8 mouse cellular contexts compared by ENCODE assay signal in the genomic region with DNA sequence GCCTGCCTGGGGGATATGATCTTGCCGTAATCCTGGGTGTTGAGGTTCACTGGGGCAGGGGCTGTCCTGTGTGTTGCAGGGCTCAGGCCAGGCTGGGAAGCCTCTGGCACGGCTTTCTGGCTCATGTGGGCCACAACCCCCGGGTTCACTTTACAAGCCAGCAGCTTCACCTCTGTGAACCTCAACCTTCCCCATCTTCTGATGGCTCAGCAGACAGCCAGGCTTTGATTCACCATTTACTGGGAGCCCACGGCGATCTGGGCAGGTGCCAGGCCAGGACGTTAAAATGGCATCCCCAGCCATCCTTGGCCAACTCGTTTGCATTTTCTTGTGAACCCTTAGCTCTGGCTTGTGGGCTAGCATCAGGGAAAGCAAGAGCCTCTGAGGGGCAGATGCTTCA. TPM values are rescaled to one million over a fixed set of nuclear protein-coding genes. Genes with fewer than 3 reads are reported as not detected.
DNase-seq lines count a peak whose midpoint lies in the region; ATAC-seq and TF ChIP-seq lines count a peak whose summit lies in the region.

No protein-coding gene starts in this region.

- WGBS in heart, embryonic 10.5 days: 27% methylated on average over 7 of the region's 7 CpGs
- WGBS in intestine, embryonic 14.5 days: 36% methylated on average over 7 of the region's 7 CpGs
- 26% methylated on average over 7 of the region's 7 CpGs for WGBS in midbrain, embryonic 10.5 days

- no peak overlapping the region for H3K9ac ChIP-seq in intestine, embryonic 14.5 days (ENCODE audit: low read length)

- H3K4me3 ChIP-seq in heart, embryonic 10.5 days: peak overlapping the region; percentile 67
- H3K4me3 ChIP-seq in bone marrow macrophage, adult 2 months (ENCODE audit: insufficient read depth, low read length): peak overlapping the region; percentile 88
- H3K4me3 ChIP-seq in intestine, embryonic 14.5 days (ENCODE audit: low read depth, low read length): peak overlapping the region; percentile 42
- H3K4me3 ChIP-seq in midbrain, embryonic 10.5 days: peak overlapping the region; percentile 61

- no peaks in the 10 kb centered on the region for H3K9me3 ChIP-seq in heart, embryonic 10.5 days
- no peaks in the 10 kb centered on the region for H3K9me3 ChIP-seq in intestine, embryonic 14.5 days (ENCODE audit: control insufficient read depth, low read length)
- H3K9me3 ChIP-seq in midbrain, embryonic 10.5 days (replicated peaks): no peaks in the 10 kb centered on the region

- peaks cover 26% of the 10 kb centered on the region for H3K4me1 ChIP-seq in heart, embryonic 10.5 days
- H3K4me1 ChIP-seq in bone marrow macrophage, adult 2 months (ENCODE audit: control insufficient read depth, insufficient read depth, low read length): peaks cover 8% of the 10 kb centered on the region; the same call in 1 of the 2 replicates
- H3K4me1 ChIP-seq in intestine, embryonic 14.5 days (replicated peaks; ENCODE audit: control insufficient read depth, insufficient read depth, low read length): peaks cover 8% of the 10 kb centered on the region; the same call in 1 of the 2 replicates
- H3K4me1 ChIP-seq in midbrain, embryonic 10.5 days: peaks cover 24% of the 10 kb centered on the region

- H3K27me3 ChIP-seq in heart, embryonic 10.5 days (ENCODE audit: insufficient read depth, poor library complexity, severe bottlenecking): peaks cover 73% of the 10 kb centered on the region
- peaks cover 11% of the 10 kb centered on the region for H3K27me3 ChIP-seq in intestine, embryonic 14.5 days (replicated peaks; ENCODE audit: control insufficient read depth, insufficient read depth, low read length)
- H3K27me3 ChIP-seq in midbrain, embryonic 10.5 days (ENCODE audit: low read depth, poor library complexity, severe bottlenecking): peaks cover 65% of the 10 kb centered on the region

- H3K36me3 ChIP-seq in heart, embryonic 10.5 days: no peaks in the 10 kb centered on the region
- H3K36me3 ChIP-seq in intestine, embryonic 14.5 days (ENCODE audit: control insufficient read depth, insufficient read depth, low read length): no peaks in the 10 kb centered on the region
- H3K36me3 ChIP-seq in midbrain, embryonic 10.5 days: no peaks in the 10 kb centered on the region

- no peak for TF ChIP-seq CTCF in bone marrow macrophage, adult 2 months (IDR thresholded peaks at IDR 0.05; ENCODE audit: low read depth, low read length)

- DNase-seq in heart, embryonic 10.5 days (ENCODE audit: low spot score): no peak
- no peak for DNase-seq in heart, adult 11 months
- no peak for DNase-seq in intestine, embryonic 14.5 days (ENCODE audit: low spot score)
- DNase-seq in midbrain, embryonic 10.5 days (ENCODE audit: low spot score): no peak
- DNase-seq in embryo, embryonic 11 days: no peak
- no peak for DNase-seq in right cerebral cortex, postnatal 25 days
- no peak for DNase-seq in c-Kit-positive CD71-positive TER-119-positive erythroid progenitor cells, embryonic 14.5 days (ENCODE audit: low spot score)

- H3K27ac ChIP-seq in heart, embryonic 10.5 days: peak overlapping the region; percentile 56; the same call in 1 of the 2 replicates
- H3K27ac ChIP-seq in bone marrow macrophage, adult 2 months (ENCODE audit: insufficient read depth, low read depth, low read length): no peak overlapping the region
- no peak overlapping the region for H3K27ac ChIP-seq in intestine, embryonic 14.5 days (ENCODE audit: low read depth)
- H3K27ac ChIP-seq in midbrain, embryonic 10.5 days (replicated peaks): no peak overlapping the region

- no peak for TF ChIP-seq POLR2A in bone marrow macrophage, adult 2 months (IDR thresholded peaks at IDR 0.05; ENCODE audit: borderline replicate concordance, low read depth, low read length)

- ATAC-seq in intestine, embryonic 14.5 days (replicated peaks; ENCODE audit: low FRiP score, low TSS enrichment, low read depth): no peak

- H3K4me2 ChIP-seq in intestine, embryonic 14.5 days (ENCODE audit: low read length): peak overlapping the region; percentile 85

RNA-seq across cellular contexts. Expression of gene Ass1, which starts 0.5 kb away (rescaled TPM):
- polyA plus RNA-seq in heart, embryonic 10.5 days (2016; fragmentation: Nextera tagmentation; extraction: Ambion mirVana): 8.9 and 18.2 TPM in 2 replicates
- polyA plus RNA-seq in bone marrow macrophage, adult 2 months (2012; ENCODE audit: insufficient read depth, insufficient read length, missing spikeins): 10.3 and 12.0 TPM in 2 replicates
- polyA plus RNA-seq in intestine, embryonic 14.5 days (2014; fragmentation: Nextera tagmentation; extraction: Ambion mirVana): 64.6 and 72.8 TPM in 2 replicates
- 11.4 and 13.3 TPM in 2 replicates for polyA plus RNA-seq in midbrain, embryonic 10.5 days (2016; fragmentation: Nextera tagmentation; extraction: Ambion mirVana)
